Mouse (Mus musculus) heart, embryonic 11.5 days (tissue): ENCODE results near the gene Gramd4. TPM values are rescaled to one million over a fixed set of nuclear protein-coding genes. Genes with fewer than 3 reads are reported as not detected.

ENCODE experiments used
- ATAC-seq: fragments of 200-750 bp; cut with Nextera tagmentation; replicated peaks from 2 replicates; pipeline ENCODE4 v1.8.0; 2017; ENCODE audit warnings: moderate library complexity; ENCODE audit not compliant: insufficient number of reproducible peaks, low FRiP score, low TSS enrichment
- H3K27ac ChIP-seq: fragments of 300-500 bp; sonication (generic); 2 replicates; pipeline ENCODE4 v1.5.1; 2014; ENCODE audit warnings: mild to moderate bottlenecking, low read depth, low read length
- H3K27me3 ChIP-seq: fragments of 300-500 bp; sonication (generic); 2 replicates; pipeline ENCODE4 v1.6.1; 2014; ENCODE audit warnings: mild to moderate bottlenecking, low read length, mixed read lengths; ENCODE audit not compliant: control insufficient read depth, insufficient read depth
- H3K36me3 ChIP-seq: fragments of 300-500 bp; sonication (generic); 2 replicates; pipeline ENCODE4 v1.6.1; 2014; ENCODE audit warnings: mild to moderate bottlenecking, low read length, moderate library complexity, mixed read lengths; ENCODE audit not compliant: control insufficient read depth, insufficient read depth
- H3K4me1 ChIP-seq: fragments of 300-500 bp; sonication (generic); 2 replicates; pipeline ENCODE4 v1.6.1; 2014; ENCODE audit warnings: low read length; ENCODE audit not compliant: control insufficient read depth, insufficient read depth
- H3K4me2 ChIP-seq: fragments of 300-500 bp; sonication (generic); 2 replicates; pipeline ENCODE4 v1.6.1; 2014; ENCODE audit warnings: mild to moderate bottlenecking, moderate library complexity
- H3K4me3 ChIP-seq: fragments of 300-500 bp; sonication (generic); 2 replicates; pipeline ENCODE4 v1.5.1; 2014; ENCODE audit warnings: low read depth, low read length
- H3K9ac ChIP-seq: fragments of 300-500 bp; sonication (generic); 2 replicates; pipeline ENCODE4 v1.6.1; 2014; ENCODE audit warnings: mild to moderate bottlenecking, low read depth, low read length, moderate library complexity
- H3K9me3 ChIP-seq: fragments of 300-500 bp; sonication (generic); replicated peaks from 2 replicates; pipeline ENCODE4 v1.6.1; 2016; ENCODE audit warnings: low read length; ENCODE audit not compliant: control insufficient read depth
- WGBS: fragments of 180-500 bp; shearing (Covaris S2); extraction: QIAGEN DNeasy Blood & Tissue Kit; methylation state at CpG from one replicate; pipeline ENCODE4 v1.1.7; 2014; ENCODE audit not compliant: insufficient replicate concordance; 5-methylcytosine and 5-hydroxymethylcytosine counted together
- polyA plus RNA-seq: library from polyadenylated mRNA; unstranded; fragments of >200 nt; fragmentation: Nextera tagmentation; extraction: Ambion mirVana; gene quantifications from 2 replicates; pipeline ENCODE4 v1.2.1, GENCODE M21; 2014

Gene Gramd4
- polyA plus RNA-seq, 1 experiment from 2014 or later: 4.9 TPM

- WGBS: 37% methylated on average over 18 of the region's 18 CpGs
- Histone ChIP-seq H3K4me2 (no peak overlapping the region), H3K9me3 (no peaks in the 10 kb centered on the region), H3K27ac (no peak overlapping the region), H3K27me3 (no peaks in the 10 kb centered on the region), H3K9ac (no peak overlapping the region), H3K4me1 (0 out of 2 replicates have a peak, but pooled peaks cover 2% of the 10 kb centered on the region), H3K36me3 (no peaks in the 10 kb centered on the region), H3K4me3 (no peak overlapping the region)
- ATAC-seq: no peak
Measured at GRCm38 (mm10) chr15:86134941-86135783, 77.7 kb downstream of the Gramd4 start.

- H3K27me3 ChIP-seq: no peaks in the 10 kb centered on the region
- no peak overlapping the region for H3K4me3 ChIP-seq
- no peak overlapping the region for H3K4me2 ChIP-seq
- no peaks in the 10 kb centered on the region for H3K9me3 ChIP-seq
- no peak overlapping the region for H3K27ac ChIP-seq
- no peak for ATAC-seq
- 0 out of 2 replicates have a peak, but pooled peaks cover 2% of the 10 kb centered on the region for H3K4me1 ChIP-seq
- H3K9ac ChIP-seq: no peak overlapping the region
- WGBS: 55% methylated on average over 4 of the region's 4 CpGs
- no peaks in the 10 kb centered on the region for H3K36me3 ChIP-seq
Measured at GRCm38 (mm10) chr15:86137638-86138037, 80.1 kb downstream of the Gramd4 start.

- no peaks in the 10 kb centered on the region for H3K27me3 ChIP-seq
- no peak overlapping the region for H3K9ac ChIP-seq
- no peaks in the 10 kb centered on the region for H3K9me3 ChIP-seq
- WGBS: 29% methylated on average over 10 of the region's 10 CpGs
- no peaks in the 10 kb centered on the region for H3K36me3 ChIP-seq
- no peak overlapping the region for H3K4me2 ChIP-seq
- no peaks in the 10 kb centered on the region for H3K4me1 ChIP-seq
- H3K27ac ChIP-seq: no peak overlapping the region
- no peak overlapping the region for H3K4me3 ChIP-seq
- ATAC-seq: no peak
Measured at GRCm38 (mm10) chr15:86140323-86140722, 82.8 kb downstream of the Gramd4 start.

- WGBS: 64% methylated on average over 7 of the region's 7 CpGs
- Histone ChIP-seq H3K27ac (no peak overlapping the region), H3K27me3 (no peaks in the 10 kb centered on the region), H3K4me3 (no peak overlapping the region), H3K9me3 (no peaks in the 10 kb centered on the region), H3K36me3 (0 out of 2 replicates have a peak, but pooled peaks cover 5% of the 10 kb centered on the region), H3K4me1 (no peaks in the 10 kb centered on the region), H3K4me2 (no peak overlapping the region), H3K9ac (no peak overlapping the region)
- no peak for ATAC-seq
Measured at GRCm38 (mm10) chr15:86144577-86144976, 87.1 kb downstream of the Gramd4 start.

GRCm38 (mm10) chr15:86145046-86145445, 87.6 kb downstream of the Gramd4 start:
- Histone ChIP-seq H3K4me2 (no peak overlapping the region), H3K9me3 (no peaks in the 10 kb centered on the region), H3K27ac (no peak overlapping the region), H3K4me3 (no peak overlapping the region), H3K9ac (no peak overlapping the region), H3K27me3 (no peaks in the 10 kb centered on the region), H3K4me1 (no peaks in the 10 kb centered on the region), H3K36me3 (0 out of 2 replicates have a peak, but pooled peaks cover 5% of the 10 kb centered on the region)
- WGBS: 85% methylated on average over 7 of the region's 7 CpGs
- ATAC-seq: no peak

- Histone ChIP-seq H3K27me3 (no peaks in the 10 kb centered on the region), H3K36me3 (0 out of 2 replicates have a peak, but pooled peaks cover 5% of the 10 kb centered on the region), H3K4me1 (no peaks in the 10 kb centered on the region), H3K4me2 (no peak overlapping the region), H3K9me3 (no peaks in the 10 kb centered on the region), H3K27ac (no peak overlapping the region), H3K4me3 (no peak overlapping the region), H3K9ac (no peak overlapping the region)
- ATAC-seq: no peak
- 86% methylated on average over 8 of the region's 8 CpGs for WGBS
Measured at GRCm38 (mm10) chr15:86146922-86147321, 89.4 kb downstream of the Gramd4 start.

GRCm38 (mm10) chr15:86150593-86150992, 93.1 kb downstream of the Gramd4 start:
- no peak for ATAC-seq
- WGBS: 84% methylated on average over 4 of the region's 4 CpGs

GRCm38 (mm10) chr15:86153481-86153960, 96.0 kb downstream of the Gramd4 start:
- 85% methylated on average over 12 of the region's 12 CpGs for WGBS
- no peak overlapping the region for H3K4me2 ChIP-seq
- peaks cover 15% of the 10 kb centered on the region; the same call in 1 of the 2 replicates for H3K36me3 ChIP-seq
- H3K9ac ChIP-seq: no peak overlapping the region
- no peak for ATAC-seq
- H3K27ac ChIP-seq: no peak overlapping the region
- no peaks in the 10 kb centered on the region for H3K4me1 ChIP-seq
- no peaks in the 10 kb centered on the region for H3K9me3 ChIP-seq
- no peak overlapping the region for H3K4me3 ChIP-seq
- H3K27me3 ChIP-seq: no peaks in the 10 kb centered on the region

More at GRCm38 (mm10) chr15:86150593-86150992, 93.1 kb downstream of the Gramd4 start:
- no peaks in the 10 kb centered on the region for H3K27me3 ChIP-seq
- H3K27ac ChIP-seq: no peak overlapping the region
- H3K4me2 ChIP-seq: no peak overlapping the region
- no peak overlapping the region for H3K9ac ChIP-seq
- H3K9me3 ChIP-seq: no peaks in the 10 kb centered on the region
- no peak overlapping the region for H3K4me3 ChIP-seq
- peaks cover 9% of the 10 kb centered on the region; the same call in 1 of the 2 replicates for H3K36me3 ChIP-seq
- H3K4me1 ChIP-seq: no peaks in the 10 kb centered on the region
